ENCODE assay signal across 7 mouse cellular contexts in genomic region chr2:158180797-158181196, GRCm38 (mm10). TPM values are rescaled to one million over a fixed set of nuclear protein-coding genes. Genes with fewer than 3 reads are reported as not detected.
DNase-seq lines count a peak whose midpoint lies in the region; ATAC-seq and TF ChIP-seq lines count a peak whose summit lies in the region.

No protein-coding gene starts in this region.

- H3K9me3 ChIP-seq in ES-E14 (ENCODE audit: control insufficient read depth, insufficient read depth, low read depth, low read length): no peaks in the 10 kb centered on the region
- H3K9me3 ChIP-seq in hindbrain, embryonic 11.5 days (ENCODE audit: control insufficient read depth, low read length): no peaks in the 10 kb centered on the region

- H3K4me3 ChIP-seq in ES-E14 (ENCODE audit: insufficient read depth in 1 of 2, low read depth in 1 of 2, low read length in 2 of 2, poor library complexity in 1 of 2, severe bottlenecking in 1 of 2): no peak overlapping the region
- H3K4me3 ChIP-seq in bone marrow, adult 2 months (replicated peaks; ENCODE audit: control insufficient read depth, low read depth, low read length): no peak overlapping the region
- no peak overlapping the region for H3K4me3 ChIP-seq in hindbrain, embryonic 11.5 days (ENCODE audit: low read depth, low read length)

- no peak for TF ChIP-seq POLR2A in bone marrow, adult 2 months (IDR thresholded peaks at IDR 0.05; ENCODE audit: borderline replicate concordance, control insufficient read depth, low read depth, low read length)

- H3K27me3 ChIP-seq in hindbrain, embryonic 11.5 days (ENCODE audit: control insufficient read depth, insufficient read depth, low read length): no peaks in the 10 kb centered on the region

- TF ChIP-seq CTCF in bone marrow, adult 2 months (IDR thresholded peaks at IDR 0.05; ENCODE audit: control insufficient read depth, insufficient read depth, low read length): peak; percentile 86

- H3K36me3 ChIP-seq in ES-E14 (ENCODE audit: control insufficient read depth, insufficient read depth, low read length, poor library complexity, severe bottlenecking): no peaks in the 10 kb centered on the region
- H3K36me3 ChIP-seq in hindbrain, embryonic 11.5 days (ENCODE audit: control insufficient read depth, insufficient read depth, low read length): no peaks in the 10 kb centered on the region

- H3K27ac ChIP-seq in ES-E14 (ENCODE audit: insufficient read depth, low read depth, low read length, poor library complexity, severe bottlenecking): no peak overlapping the region
- H3K27ac ChIP-seq in bone marrow, adult 2 months (ENCODE audit: control insufficient read depth, insufficient read depth, low read depth, low read length, poor library complexity): no peak overlapping the region
- no peak overlapping the region for H3K27ac ChIP-seq in hindbrain, embryonic 11.5 days (ENCODE audit: low read depth, low read length)

- no peak for ATAC-seq in hindbrain, embryonic 11.5 days (ENCODE audit: low FRiP score)

- no peak overlapping the region for H3K9ac ChIP-seq in ES-E14 (ENCODE audit: insufficient read depth, low read depth, low read length, poor library complexity, severe bottlenecking)
- no peak overlapping the region for H3K9ac ChIP-seq in hindbrain, embryonic 11.5 days (ENCODE audit: low read depth, low read length)

- in situ Hi-C loops in ES-E14 (cut with MboI; ENCODE audit: low sequenced_read_pairs in 2 of 2, unreplicated experiment in 2 of 2): no loop called here

- 52% methylated on average over 9 of the region's 9 CpGs for whole genome bisulfite sequencing in bone marrow, adult 2 months
- WGBS in hindbrain, embryonic 11.5 days: 38% methylated on average over 9 of the region's 9 CpGs

- peaks cover 9 to 25% of the 10 kb centered on the region in 2 experiments for H3K4me1 ChIP-seq in ES-E14 (ENCODE audit: control insufficient read depth in 2 of 2, insufficient read depth in 2 of 2, low read length in 2 of 2, poor library complexity in 1 of 2)
- H3K4me1 ChIP-seq in bone marrow, adult 2 months (ENCODE audit: control insufficient read depth, insufficient read depth, low read length): peaks cover 8% of the 10 kb centered on the region; the same call in 1 of the 2 replicates
- 0 out of 2 replicates have a peak, but pooled peaks cover 6% of the 10 kb centered on the region for H3K4me1 ChIP-seq in hindbrain, embryonic 11.5 days (replicated peaks; ENCODE audit: control insufficient read depth, insufficient read depth, low read length)

- no peak overlapping the region for H3K4me2 ChIP-seq in hindbrain, embryonic 11.5 days (replicated peaks; ENCODE audit: low read depth, low read length)

- DNase-seq in layer of hippocampus, postnatal 14 days (ENCODE audit: low spot score in 2 of 2): peak; percentile 36 to 52
- no peak for DNase-seq in layer of hippocampus, adult 8-10 months (ENCODE audit: low spot score in 2 of 2)
- peak; percentile 78 for DNase-seq in ES-E14 (ENCODE audit: low read depth, low spot score)
- DNase-seq in hindbrain, embryonic 11.5 days (ENCODE audit: low spot score): peak; percentile 79
- peak; percentile 80 for DNase-seq in lung, postnatal 36 days
- peak; percentile 50 for DNase-seq in thymus, postnatal 0 days (ENCODE audit: low spot score)

TF ChIP-seq in ES-E14, 5 proteins besides CTCF, POLR2A, EP300 and RAD21:
- 0 out of 2 replicates have a peak, but pooled peaks have one; percentile 35 for TF ChIP-seq ZC3H11A (IDR thresholded peaks at IDR 0.05; ENCODE audit: borderline replicate concordance, low read depth, low read length)
- TF ChIP-seq CHD2 (IDR thresholded peaks at IDR 0.05; ENCODE audit: low read depth, low read length): no peak

RNA-seq across cellular contexts. Expression of gene Tgm2, which starts 34.6 kb away (rescaled TPM):
- 1 to 10 TPM; 5.8 to 6.0 TPM for total RNA-seq in layer of hippocampus, postnatal 14 days (2021)
- total RNA-seq in layer of hippocampus, adult 8-10 months (2022): 10 to 100 TPM in 3 of 4 experiments, 1 to 10 TPM in 1; 9.1 to 14.2 (median 12.7) TPM
- total RNA-seq in ES-E14 (2012; rRNA removed): 9.2 and 25.0 TPM in 2 replicates
- polyA plus RNA-seq in bone marrow, adult 2 months (2011; ENCODE audit: insufficient read depth, insufficient read length, low replicate concordance, missing spikeins): 13.9 and 19.0 TPM in 2 replicates
- 4.2 and 4.3 TPM in 2 replicates for polyA plus RNA-seq in hindbrain, embryonic 11.5 days (2014; fragmentation: Nextera tagmentation; extraction: Ambion mirVana)
- polyA plus RNA-seq in thymus, postnatal 0 days (2015; fragmentation: Nextera tagmentation; extraction: Ambion mirVana): 8.5 and 9.0 TPM in 2 replicates

RNA-seq across cellular contexts. Expression of gene D630003M21Rik, which starts 48.2 kb away (rescaled TPM):
- 1 to 10 TPM; 4.7 to 4.9 TPM for total RNA-seq in layer of hippocampus, postnatal 14 days (2021)
- total RNA-seq in layer of hippocampus, adult 8-10 months (2022): 1 to 10 TPM; 3.3 to 5.3 (median 4.5) TPM
- total RNA-seq in ES-E14 (2012; rRNA removed): 0.63 and 0.89 TPM in 2 replicates
- polyA plus RNA-seq in bone marrow, adult 2 months (2011; ENCODE audit: insufficient read depth, insufficient read length, low replicate concordance, missing spikeins): 0.23 and 0.35 TPM in 2 replicates
- 1.9 and 2.3 TPM in 2 replicates for polyA plus RNA-seq in hindbrain, embryonic 11.5 days (2014; fragmentation: Nextera tagmentation; extraction: Ambion mirVana)
- 0.35 and 0.47 TPM in 2 replicates for polyA plus RNA-seq in thymus, postnatal 0 days (2015; fragmentation: Nextera tagmentation; extraction: Ambion mirVana)

Comparison
In these comparisons a context has a peak if more than half of its experiments do, and no peak if none do; other contexts are left out.
1. DNase-seq: peak in layer of hippocampus, postnatal 14 days (2 of 2), ES-E14 (single experiment), hindbrain, embryonic 11.5 days (single experiment), lung, postnatal 36 days (single experiment) and thymus, postnatal 0 days (single experiment); none in layer of hippocampus, adult 8-10 months (0 of 2).